Mouse (Mus musculus) ES-E14 (cell line): ENCODE measurements around the gene Art4.

ENCODE experiments used
- MAFK ChIP-seq: IDR thresholded peaks from 2 replicates; pipeline ENCODE4 v1.6.1; 2014; ENCODE audit warnings: mild to moderate bottlenecking, low read depth, low read length, inconsistent platforms; ENCODE audit not compliant: insufficient read depth
- ZC3H11A ChIP-seq: IDR thresholded peaks from 2 replicates; pipeline ENCODE4 v1.6.1; 2012; ENCODE audit warnings: low read depth, mild to moderate bottlenecking, inconsistent platforms, low read length, borderline replicate concordance
- ZNF384 ChIP-seq: IDR thresholded peaks from 2 replicates; pipeline ENCODE4 v1.6.1; 2012; ENCODE audit warnings: low read depth, low read length, inconsistent platforms

DNA sequence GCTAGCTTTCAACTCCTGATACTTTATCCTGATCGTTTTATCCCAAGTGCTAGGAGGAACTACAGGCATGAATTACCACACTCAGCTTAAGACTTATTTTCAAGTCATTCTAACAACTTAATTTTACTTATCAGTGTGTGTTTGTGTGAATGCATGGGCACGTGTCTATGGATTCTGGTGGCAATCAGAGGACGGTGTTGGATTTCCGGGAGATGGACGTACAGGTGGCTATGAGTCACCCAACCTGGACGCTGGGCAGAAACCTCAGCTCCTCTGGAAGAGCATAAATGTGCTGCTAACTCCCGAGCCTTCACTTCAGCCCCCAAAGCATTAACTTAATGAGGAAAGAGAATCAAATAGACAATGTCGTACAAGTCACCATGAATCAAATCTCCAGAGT, 32.5 kb downstream of the Art4 start:
- TF ChIP-seq ZC3H11A (no peak), ZNF384 (no peak), MAFK (no peak)
